Mouse (Mus musculus): ENCODE results near the gene Olfr1129.
A peak's percentile ranks its signal among the peaks of the same experiment; 100 is the strongest.
"Not testable (repeated sequence)": the region's sequence is repeated elsewhere in the genome, so short reads cannot be mapped to it uniquely, and the experiment has no call there.

Gene Olfr1129

DNA sequence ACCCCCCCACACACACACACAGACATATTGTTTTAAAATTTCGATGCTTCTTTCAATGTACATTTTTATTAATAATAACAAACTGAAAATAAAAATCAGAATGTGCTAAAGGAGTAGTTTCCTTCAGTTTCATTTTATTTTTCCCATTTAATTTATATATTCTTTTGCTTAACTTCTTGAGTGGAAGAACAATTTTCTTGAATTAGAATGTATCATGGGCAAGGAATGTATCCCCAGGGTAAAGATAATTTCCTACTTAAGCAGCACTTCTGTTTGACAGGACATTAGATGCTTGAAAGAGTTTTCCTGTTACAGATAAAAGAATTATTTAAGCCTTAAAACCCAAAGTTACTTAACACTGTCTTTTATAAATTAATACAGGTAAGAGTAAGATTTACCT is at the start of gene Olfr1129:
Olfr1129 (plus strand) TSS at position 301 of the 400 bp plus-strand sequence.
- DNase-seq (ENCODE audit: low spot score), result not testable (repeated sequence)

DNA sequence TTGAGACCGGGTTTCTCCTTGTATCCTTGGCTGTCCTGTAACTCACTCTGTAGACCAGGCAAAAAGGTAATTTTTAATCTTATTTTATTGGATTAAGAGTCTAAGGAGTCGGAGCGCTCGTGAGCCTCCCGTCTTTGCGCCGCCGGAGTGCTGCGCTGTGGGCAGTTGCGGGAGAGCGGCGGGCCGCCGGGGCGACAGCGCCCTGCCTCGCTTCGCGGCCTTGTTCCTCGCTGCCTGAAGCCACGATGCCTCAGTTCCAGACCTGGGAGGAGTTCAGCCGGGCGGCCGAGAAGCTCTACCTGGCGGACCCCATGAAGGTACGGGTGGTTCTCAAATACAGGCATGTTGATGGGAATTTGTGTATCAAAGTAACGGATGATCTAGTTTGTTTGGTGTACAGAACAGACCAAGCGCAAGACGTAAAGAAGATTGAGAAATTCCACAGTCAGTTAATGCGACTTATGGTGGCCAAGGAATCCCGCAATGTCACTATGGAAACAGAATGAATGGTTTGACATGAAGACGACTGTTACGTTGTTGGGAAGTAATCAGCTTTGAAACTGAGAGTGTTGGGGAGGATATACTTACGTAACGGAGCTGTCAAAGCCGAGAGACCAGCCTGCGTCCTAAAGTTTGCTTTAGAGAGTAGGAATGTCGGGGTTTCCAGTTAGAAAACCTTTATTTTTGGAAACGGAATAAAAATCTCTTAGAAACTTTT is 47.6 kb upstream of the Olfr1129 start:
- DNase-seq (ENCODE audit: low spot score), result peak; percentile 39

DNA sequence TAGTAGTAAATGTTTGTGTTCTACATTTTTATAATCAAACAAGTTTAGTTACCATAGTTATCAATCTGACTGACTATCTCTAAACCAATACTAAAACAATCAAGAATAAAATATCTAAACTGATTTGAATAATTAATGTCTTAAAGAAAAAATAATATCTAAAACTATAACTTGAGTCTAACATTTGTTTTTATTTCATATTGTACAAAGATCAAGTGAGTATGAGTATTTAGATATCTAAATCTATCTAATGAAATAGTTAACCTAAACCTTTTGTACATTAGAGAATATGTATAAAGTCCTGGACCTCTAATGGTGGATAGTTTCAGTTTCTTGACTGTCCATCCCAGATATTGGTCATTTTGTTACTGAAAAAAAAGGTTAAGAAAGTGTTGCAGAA is 42.2 kb upstream of the Olfr1129 start, which contains the start of gene Olfr153:
Olfr153 (plus strand) TSS at position 301 of the 400 bp plus-strand sequence.
- no peak for DNase-seq (ENCODE audit: low spot score)

DNA sequence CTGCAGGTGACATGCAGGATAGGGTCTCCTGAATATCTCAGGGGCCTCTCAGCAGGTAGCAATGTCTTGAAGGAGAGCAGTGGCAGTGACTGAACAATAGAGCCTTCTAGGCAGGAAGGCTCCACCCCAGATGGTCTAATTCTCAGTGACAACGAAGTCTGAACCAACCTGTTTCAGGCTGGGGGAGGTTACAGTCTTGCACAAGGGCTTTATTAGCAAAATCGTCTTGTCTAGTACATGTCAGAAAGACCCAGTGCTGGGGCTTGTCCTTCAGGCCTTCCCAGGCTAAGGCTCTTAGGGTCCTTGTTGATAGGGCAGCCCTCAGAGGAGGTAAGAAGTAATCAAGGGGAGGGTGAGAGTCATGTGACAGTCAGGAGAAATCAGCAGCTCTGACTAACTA is 38.9 kb upstream of the Olfr1129 start:
- no peak for DNase-seq (ENCODE audit: low spot score)

DNA sequence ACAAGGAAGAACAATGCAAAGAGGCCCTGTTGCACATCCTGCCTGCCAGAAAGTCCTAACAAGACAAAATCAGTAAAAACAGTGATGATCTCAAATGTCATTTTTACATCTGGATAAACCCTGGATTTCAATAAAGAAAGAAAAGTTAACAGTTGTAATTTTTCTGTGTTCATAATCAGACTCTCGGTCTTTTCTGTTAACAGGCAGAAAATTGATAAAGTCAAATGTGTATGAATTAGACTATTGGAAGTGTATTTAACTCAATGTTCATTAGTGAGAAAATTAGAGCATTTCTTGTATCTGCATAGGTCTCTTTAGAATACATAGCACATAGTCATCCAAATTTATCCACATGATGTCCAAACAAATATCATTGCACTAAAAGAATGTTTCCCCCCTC is 28.3 kb upstream of the Olfr1129 start, which contains the start of gene Olfr1128:
Olfr1128 (minus strand) TSS at position 101 of the 400 bp plus-strand sequence.
- no peak for DNase-seq (ENCODE audit: low spot score)

DNA sequence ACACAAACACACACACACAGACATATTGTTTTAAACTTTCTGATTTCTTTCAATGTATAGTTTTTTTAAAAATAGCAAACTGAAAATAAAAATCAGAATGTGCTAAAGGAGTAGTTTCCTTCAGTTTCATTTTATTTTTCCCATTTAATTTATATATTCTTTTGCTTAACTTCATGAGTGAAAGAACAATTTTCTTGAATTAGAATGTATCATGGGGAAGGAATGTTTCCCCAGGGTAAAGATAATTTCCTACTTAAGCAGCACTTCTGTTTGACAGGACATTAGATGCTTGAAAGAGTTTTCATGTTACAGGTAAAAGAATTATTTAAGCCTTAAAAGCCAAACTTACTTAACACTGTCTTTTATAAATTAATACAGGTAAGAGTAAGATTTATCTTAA is 32.2 kb downstream of the Olfr1129 start, which contains the start of gene Olfr1130:
Olfr1130 (plus strand) TSS at position 301 of the 400 bp plus-strand sequence.
- DNase-seq (ENCODE audit: low spot score), result not testable (repeated sequence)

DNA sequence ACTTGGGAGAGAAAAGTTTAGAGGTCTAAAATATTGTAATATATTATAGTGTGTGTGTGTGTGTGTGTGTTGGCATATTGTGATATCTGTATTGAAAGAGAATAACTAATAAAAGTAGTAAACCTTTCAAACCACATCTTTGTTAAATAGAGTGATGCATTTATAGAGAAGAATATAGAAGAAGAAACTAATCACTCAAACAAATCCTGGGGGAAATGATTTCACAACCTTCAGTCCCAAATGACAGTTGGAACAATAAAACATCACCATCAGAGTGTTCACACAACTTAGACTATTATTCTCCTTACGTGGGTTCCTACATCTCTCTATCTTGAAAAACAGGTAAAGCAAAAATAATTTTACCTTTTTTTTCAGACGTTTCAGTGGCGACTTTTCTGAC is 53.1 kb downstream of the Olfr1129 start, which contains the start of gene Olfr1131:
Olfr1131 (plus strand) TSS at position 301 of the 400 bp plus-strand sequence.
- no peak for DNase-seq (ENCODE audit: low spot score)
